Mouse (Mus musculus): ENCODE data around the gene E130311K13Rik.

DNA sequence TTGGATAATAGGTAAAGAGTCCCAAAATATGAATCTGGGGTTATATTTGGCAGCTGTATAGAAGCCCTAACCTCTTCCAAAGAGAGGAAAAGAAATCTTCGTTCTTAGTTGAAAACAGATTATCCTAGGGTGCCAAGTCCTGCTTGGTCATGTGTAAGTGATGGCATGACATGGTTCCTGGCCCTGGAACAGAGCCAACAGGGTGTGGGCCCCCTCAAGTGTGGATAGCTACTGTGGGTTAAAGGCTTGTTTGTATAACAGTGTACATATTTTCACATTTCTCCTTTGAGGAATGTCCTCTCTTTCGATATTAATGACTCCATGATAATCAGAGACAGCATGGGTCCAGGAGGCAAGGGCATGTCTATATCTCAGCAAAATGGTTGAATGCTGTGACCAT lies 9.7 kb upstream of the E130311K13Rik start:
- TF ChIP-seq CTCF (IDR thresholded peaks at IDR 0.05; ENCODE audit: low read depth, low read length) (no peak), POLR2A (IDR thresholded peaks at IDR 0.05; ENCODE audit: borderline replicate concordance, low read depth, low read length) (no peak)

Data from bone marrow macrophage, adult 2 months (primary cell).